Mouse (Mus musculus) myocyte (in vitro differentiated cells): ENCODE data around the gene Vps52. TPM values are rescaled to one million over a fixed set of nuclear protein-coding genes. Genes with fewer than 3 reads are reported as not detected.

Source experiments
- H3K27me3 ChIP-seq: one replicate; pipeline ENCODE4 v1.6.1; 2011; ENCODE audit not compliant: control insufficient read depth, insufficient read depth, insufficient read length
- H3K36me3 ChIP-seq: one replicate; pipeline ENCODE4 v1.6.1; 2011; ENCODE audit not compliant: control insufficient read depth, insufficient read depth
- H3K4me2 ChIP-seq: one replicate; pipeline ENCODE4 v1.6.1; 2011; ENCODE audit warnings: low read depth, control low read depth
- H3K4me3 ChIP-seq: one replicate; pipeline ENCODE4 v1.5.1; 2011; ENCODE audit warnings: mild to moderate bottlenecking, control low read depth, moderate library complexity
- H3K79me2 ChIP-seq: one replicate; pipeline ENCODE4 v1.6.1; 2011; ENCODE audit not compliant: control insufficient read depth, insufficient read depth
- H3ac ChIP-seq: one replicate; pipeline ENCODE4 v1.6.1; 2011; ENCODE audit not compliant: control insufficient read depth, insufficient read length
- CEBPB ChIP-seq: IDR thresholded peaks from 2 replicates; pipeline ENCODE4 v1.6.1; 2011; ENCODE audit warnings: mild to moderate bottlenecking, moderate library complexity; ENCODE audit not compliant: poor library complexity, insufficient read depth, severe bottlenecking
- E2F4 ChIP-seq: IDR thresholded peaks from one replicate; pipeline ENCODE4 v1.6.1; 2011; ENCODE audit warnings: mild to moderate bottlenecking, control low read depth, moderate library complexity; ENCODE audit not compliant: insufficient read depth
- MAX ChIP-seq: IDR thresholded peaks from one replicate; pipeline ENCODE4 v1.6.1; 2011; ENCODE audit warnings: low read depth, mild to moderate bottlenecking, control low read depth
- MYOD1 ChIP-seq, 3 experiments: IDR thresholded peaks; one replicate each; pipeline ENCODE4 v1.6.1; 2011; ENCODE audit warnings: control low read depth in 2 of 3, low read depth in 2 of 3, mild to moderate bottlenecking in 2 of 3, moderate library complexity in 1 of 3; ENCODE audit not compliant: insufficient read length in 2 of 3, control insufficient read depth in 1 of 3
- MYOG ChIP-seq, 3 experiments: IDR thresholded peaks; one replicate each; pipeline ENCODE4 v1.6.1; 2011; ENCODE audit warnings: control low read depth in 2 of 3, low read depth in 2 of 3, mild to moderate bottlenecking in 2 of 3; ENCODE audit not compliant: insufficient read length in 2 of 3, control insufficient read depth in 1 of 3, insufficient read depth in 1 of 3
- POLR2A ChIP-seq: IDR thresholded peaks from one replicate; pipeline ENCODE4 v1.6.1; 2011; ENCODE audit warnings: low read depth, mild to moderate bottlenecking, control low read depth, moderate library complexity; ENCODE audit not compliant: insufficient read length
- POLR2AphosphoS2 ChIP-seq: IDR thresholded peaks from one replicate; pipeline ENCODE4 v1.6.1; 2011; ENCODE audit warnings: low read depth, control low read depth; ENCODE audit not compliant: insufficient read length
- REST ChIP-seq: IDR thresholded peaks from one replicate; pipeline ENCODE4 v1.6.1; 2011; ENCODE audit warnings: mild to moderate bottlenecking, control low read depth, moderate library complexity; ENCODE audit not compliant: insufficient read depth, insufficient read length
- SRF ChIP-seq: IDR thresholded peaks from one replicate; pipeline ENCODE4 v1.6.1; 2011; ENCODE audit warnings: low read depth; ENCODE audit not compliant: control insufficient read depth, insufficient read length
- TCF12 ChIP-seq: IDR thresholded peaks from one replicate; pipeline ENCODE4 v1.6.1; 2011; ENCODE audit warnings: mild to moderate bottlenecking, control low read depth; ENCODE audit not compliant: poor library complexity, insufficient read depth, severe bottlenecking
- TCF3 ChIP-seq: IDR thresholded peaks from one replicate; pipeline ENCODE4 v1.6.1; 2011; ENCODE audit warnings: low read depth, control low read depth; ENCODE audit not compliant: insufficient read length
- USF1 ChIP-seq: IDR thresholded peaks from one replicate; pipeline ENCODE4 v1.6.1; 2011; ENCODE audit warnings: low read depth, mild to moderate bottlenecking, control low read depth, moderate library complexity
- polyA plus RNA-seq: library from polyadenylated mRNA; unstranded; fragments of >200 nt; fragmentation: generic; extraction: Trizol; gene quantifications from one replicate; pipeline ENCODE4 v1.2.1, GENCODE M21; 2012; ENCODE audit warnings: missing spikeins

The Vps52 gene
- polyA plus RNA-seq, 1 experiment, result 29.9 TPM

GRCm38 (mm10) chr17:33917656-33918292, 37.8 kb upstream of the Vps52 start:
- H3K4me3 ChIP-seq, result no peak overlapping the region
- no peaks in the 10 kb centered on the region for H3K27me3 ChIP-seq
- no peak overlapping the region for H3ac ChIP-seq
- no peak for TF ChIP-seq POLR2AphosphoS2
- no peak for TF ChIP-seq MYOG (IDR thresholded peaks at IDR 0.05; ENCODE audit: control insufficient read depth in 1 of 3, insufficient read depth in 1 of 3, insufficient read length in 2 of 3, low read depth in 2 of 3)
- no peak for TF ChIP-seq MYOD1 (IDR thresholded peaks at IDR 0.05; ENCODE audit: control insufficient read depth in 1 of 3, insufficient read length in 2 of 3, low read depth in 2 of 3)
- TF ChIP-seq TCF3, result no peak
- no peak for TF ChIP-seq E2F4
- TF ChIP-seq POLR2A, result no peak
- TF ChIP-seq MAX, result no peak
- TF ChIP-seq TCF12, result no peak
- no peak for TF ChIP-seq USF1
- TF ChIP-seq SRF, result no peak
- no peak for TF ChIP-seq CEBPB
- TF ChIP-seq REST, result no peak
- peaks cover 7% of the 10 kb centered on the region for H3K36me3 ChIP-seq
- H3K79me2 ChIP-seq, result peaks cover 4% of the 10 kb centered on the region
- H3K4me2 ChIP-seq, result no peak overlapping the region

- Histone ChIP-seq H3K27me3 (no peaks in the 10 kb centered on the region), H3K36me3 (peaks cover 4% of the 10 kb centered on the region), H3K4me3 (peak overlapping the region; percentile 66), H3K79me2 (peaks cover 4% of the 10 kb centered on the region), H3ac (no peak overlapping the region), H3K4me2 (peak overlapping the region; percentile 90)
- TF ChIP-seq POLR2A (peak; percentile 10), MYOG (IDR thresholded peaks at IDR 0.05; ENCODE audit: control insufficient read depth in 1 of 3, insufficient read depth in 1 of 3, insufficient read length in 2 of 3, low read depth in 2 of 3) (no peak), TCF3 (no peak), POLR2AphosphoS2 (no peak), E2F4 (no peak)
These were observed 37.1 kb upstream of the Vps52 start for GRCm38 (mm10) chr17:33918293-33919203.

- no peak overlapping the region for H3ac ChIP-seq
- peaks cover 4% of the 10 kb centered on the region for H3K36me3 ChIP-seq
- TF ChIP-seq POLR2A (no peak), CEBPB (no peak), SRF (no peak), POLR2AphosphoS2 (peak; percentile 67), REST (no peak)
- peak overlapping the region; percentile 90 for H3K4me2 ChIP-seq
- peaks cover 4% of the 10 kb centered on the region for H3K79me2 ChIP-seq
- no peaks in the 10 kb centered on the region for H3K27me3 ChIP-seq
- peak overlapping the region; percentile 66 for H3K4me3 ChIP-seq
These were observed 36.0 kb upstream of the Vps52 start for GRCm38 (mm10) chr17:33919351-33920281.

GRCm38 (mm10) chr17:33920282-33921097, 35.1 kb upstream of the Vps52 start:
- Histone ChIP-seq H3K4me3 (peak overlapping the region; percentile 66), H3K36me3 (peaks cover 4% of the 10 kb centered on the region), H3K4me2 (peak overlapping the region; percentile 90), H3K27me3 (no peaks in the 10 kb centered on the region), H3ac (no peak overlapping the region), H3K79me2 (peaks cover 4% of the 10 kb centered on the region)
- TF ChIP-seq MYOG (IDR thresholded peaks at IDR 0.05; ENCODE audit: control insufficient read depth in 1 of 3, insufficient read depth in 1 of 3, insufficient read length in 2 of 3, low read depth in 2 of 3) (peak in 2 of 3 experiments; percentile 18 to 76), MYOD1 (IDR thresholded peaks at IDR 0.05; ENCODE audit: control insufficient read depth in 1 of 3, insufficient read length in 2 of 3, low read depth in 2 of 3) (peak in 2 of 3 experiments; percentile 68 to 74), TCF12 (no peak), TCF3 (no peak), POLR2AphosphoS2 (peak; percentile 10), POLR2A (peak; percentile 46), CEBPB (no peak), REST (no peak), E2F4 (no peak), MAX (no peak), USF1 (no peak), SRF (no peak)
